Mouse (Mus musculus): ENCODE measurements around the gene Pnliprp1. TPM values are rescaled to one million over a fixed set of nuclear protein-coding genes. Genes with fewer than 3 reads are reported as not detected.

The Pnliprp1 gene
- polyA plus RNA-seq (2014; fragmentation: Nextera tagmentation; extraction: Ambion mirVana): 25.8 and 27.5 TPM in 2 replicates

- 47% methylated on average over 5 of the region's 5 CpGs for WGBS
- DNase-seq (ENCODE audit: low spot score) (no peak), ATAC-seq (replicated peaks; ENCODE audit: low FRiP score) (peak; percentile 58)
- Histone ChIP-seq H3K27me3 (replicated peaks; ENCODE audit: control insufficient read depth, insufficient read depth, low read length) (no peaks in the 10 kb centered on the region), H3K9ac (ENCODE audit: low read depth, low read length) (no peak within 1 kb of the TSS), H3K36me3 (ENCODE audit: control insufficient read depth, insufficient read depth, low read length) (no peaks in the 10 kb centered on the region), H3K4me2 (no peak within 1 kb of the TSS), H3K4me1 (replicated peaks; ENCODE audit: control insufficient read depth, insufficient read depth, low read length) (peaks cover 5% of the 10 kb centered on the region; the same call in 1 of the 2 replicates), H3K9me3 (ENCODE audit: control insufficient read depth, low read length) (no peaks in the 10 kb centered on the region), H3K4me3 (ENCODE audit: low read depth, low read length) (no peak within 1 kb of the TSS), H3K27ac (ENCODE audit: low read depth, low read length) (peak within 1 kb of the TSS; percentile 45)
Observed at GRCm38 (mm10) chr19:58728445-58729031, at the start of gene Pnliprp1. TSS of gene Pnliprp1 (plus strand) at chr19:58728887.

GRCm38 (mm10) chr19:58688933-58689332 is 39.8 kb upstream of the Pnliprp1 start:
- 65% methylated on average over 1 of the region's 1 CpGs for WGBS
- H3K27me3 ChIP-seq (replicated peaks; ENCODE audit: control insufficient read depth, insufficient read depth, low read length): no peaks in the 10 kb centered on the region
- ATAC-seq (replicated peaks; ENCODE audit: low FRiP score): no peak
- H3K4me3 ChIP-seq (ENCODE audit: low read depth, low read length): no peak overlapping the region
- H3K9me3 ChIP-seq (ENCODE audit: control insufficient read depth, low read length): no peaks in the 10 kb centered on the region
- no peak overlapping the region for H3K9ac ChIP-seq (ENCODE audit: low read depth, low read length)
- no peak overlapping the region for H3K27ac ChIP-seq (ENCODE audit: low read depth, low read length)
- DNase-seq (ENCODE audit: low spot score): no peak
- H3K36me3 ChIP-seq (ENCODE audit: control insufficient read depth, insufficient read depth, low read length): no peaks in the 10 kb centered on the region
- no peak overlapping the region for H3K4me2 ChIP-seq
- H3K4me1 ChIP-seq (replicated peaks; ENCODE audit: control insufficient read depth, insufficient read depth, low read length): no peaks in the 10 kb centered on the region

GRCm38 (mm10) chr19:58695314-58695713 is 33.4 kb upstream of the Pnliprp1 start:
- H3K4me3 ChIP-seq (ENCODE audit: low read depth, low read length): no peak overlapping the region
- no peak for ATAC-seq (replicated peaks; ENCODE audit: low FRiP score)
- no peak overlapping the region for H3K4me2 ChIP-seq
- H3K27ac ChIP-seq (ENCODE audit: low read depth, low read length): no peak overlapping the region
- H3K36me3 ChIP-seq (ENCODE audit: control insufficient read depth, insufficient read depth, low read length): no peaks in the 10 kb centered on the region
- H3K9ac ChIP-seq (ENCODE audit: low read depth, low read length): no peak overlapping the region
- WGBS: 71% methylated on average over 3 of the region's 3 CpGs
- no peaks in the 10 kb centered on the region for H3K4me1 ChIP-seq (replicated peaks; ENCODE audit: control insufficient read depth, insufficient read depth, low read length)
- no peak for DNase-seq (ENCODE audit: low spot score)
- H3K27me3 ChIP-seq (replicated peaks; ENCODE audit: control insufficient read depth, insufficient read depth, low read length): no peaks in the 10 kb centered on the region
- no peaks in the 10 kb centered on the region for H3K9me3 ChIP-seq (ENCODE audit: control insufficient read depth, low read length)

GRCm38 (mm10) chr19:58696235-58696634 is 32.5 kb upstream of the Pnliprp1 start:
- DNase-seq (ENCODE audit: low spot score) (no peak), ATAC-seq (replicated peaks; ENCODE audit: low FRiP score) (no peak)
- no peaks in the 10 kb centered on the region for H3K36me3 ChIP-seq (ENCODE audit: control insufficient read depth, insufficient read depth, low read length)
- H3K4me1 ChIP-seq (replicated peaks; ENCODE audit: control insufficient read depth, insufficient read depth, low read length): no peaks in the 10 kb centered on the region
- H3K9me3 ChIP-seq (ENCODE audit: control insufficient read depth, low read length): no peaks in the 10 kb centered on the region
- 77% methylated on average over 2 of the region's 2 CpGs for WGBS
- no peaks in the 10 kb centered on the region for H3K27me3 ChIP-seq (replicated peaks; ENCODE audit: control insufficient read depth, insufficient read depth, low read length)
- no peak overlapping the region for H3K4me3 ChIP-seq (ENCODE audit: low read depth, low read length)
- H3K27ac ChIP-seq (ENCODE audit: low read depth, low read length): no peak overlapping the region
- no peak overlapping the region for H3K9ac ChIP-seq (ENCODE audit: low read depth, low read length)
- no peak overlapping the region for H3K4me2 ChIP-seq

GRCm38 (mm10) chr19:58704556-58704955 is 24.1 kb upstream of the Pnliprp1 start:
- Histone ChIP-seq H3K4me3 (ENCODE audit: low read depth, low read length) (no peak overlapping the region), H3K4me2 (no peak overlapping the region), H3K9me3 (ENCODE audit: control insufficient read depth, low read length) (no peaks in the 10 kb centered on the region), H3K4me1 (replicated peaks; ENCODE audit: control insufficient read depth, insufficient read depth, low read length) (no peaks in the 10 kb centered on the region), H3K27ac (ENCODE audit: low read depth, low read length) (no peak overlapping the region), H3K27me3 (replicated peaks; ENCODE audit: control insufficient read depth, insufficient read depth, low read length) (no peaks in the 10 kb centered on the region), H3K36me3 (ENCODE audit: control insufficient read depth, insufficient read depth, low read length) (no peaks in the 10 kb centered on the region), H3K9ac (ENCODE audit: low read depth, low read length) (no peak overlapping the region)
- WGBS: 73% methylated on average over 4 of the region's 4 CpGs
- ATAC-seq (replicated peaks; ENCODE audit: low FRiP score) (no peak), DNase-seq (ENCODE audit: low spot score) (no peak)

- DNase-seq (ENCODE audit: low spot score) (no peak), ATAC-seq (replicated peaks; ENCODE audit: low FRiP score) (no peak)
- Histone ChIP-seq H3K4me1 (replicated peaks; ENCODE audit: control insufficient read depth, insufficient read depth, low read length) (no peaks in the 10 kb centered on the region), H3K27ac (ENCODE audit: low read depth, low read length) (no peak overlapping the region), H3K27me3 (replicated peaks; ENCODE audit: control insufficient read depth, insufficient read depth, low read length) (no peaks in the 10 kb centered on the region), H3K9ac (ENCODE audit: low read depth, low read length) (no peak overlapping the region), H3K9me3 (ENCODE audit: control insufficient read depth, low read length) (no peaks in the 10 kb centered on the region), H3K4me2 (no peak overlapping the region), H3K4me3 (ENCODE audit: low read depth, low read length) (no peak overlapping the region), H3K36me3 (ENCODE audit: control insufficient read depth, insufficient read depth, low read length) (no peaks in the 10 kb centered on the region)
- 83% methylated on average over 3 of the region's 3 CpGs for WGBS
Observed at GRCm38 (mm10) chr19:58708611-58709010, 20.1 kb upstream of the Pnliprp1 start.

GRCm38 (mm10) chr19:58717925-58718324 is 10.8 kb upstream of the Pnliprp1 start:
- Histone ChIP-seq H3K4me1 (replicated peaks; ENCODE audit: control insufficient read depth, insufficient read depth, low read length) (no peaks in the 10 kb centered on the region; the same call in 1 of the 2 replicates), H3K4me3 (ENCODE audit: low read depth, low read length) (no peak overlapping the region), H3K4me2 (no peak overlapping the region), H3K27ac (ENCODE audit: low read depth, low read length) (no peak overlapping the region), H3K27me3 (replicated peaks; ENCODE audit: control insufficient read depth, insufficient read depth, low read length) (no peaks in the 10 kb centered on the region), H3K9me3 (ENCODE audit: control insufficient read depth, low read length) (no peaks in the 10 kb centered on the region), H3K9ac (ENCODE audit: low read depth, low read length) (no peak overlapping the region), H3K36me3 (ENCODE audit: control insufficient read depth, insufficient read depth, low read length) (no peaks in the 10 kb centered on the region)
- WGBS: 72% methylated on average over 4 of the region's 4 CpGs
- DNase-seq (ENCODE audit: low spot score) (no peak), ATAC-seq (replicated peaks; ENCODE audit: low FRiP score) (no peak)

GRCm38 (mm10) chr19:58720439-58720838 is 8.2 kb upstream of the Pnliprp1 start:
- no peak for DNase-seq (ENCODE audit: low spot score)
- H3K36me3 ChIP-seq (ENCODE audit: control insufficient read depth, insufficient read depth, low read length): no peaks in the 10 kb centered on the region

GRCm38 (mm10) chr19:58726551-58726950 is 2.1 kb upstream of the Pnliprp1 start:
- Histone ChIP-seq H3K9ac (ENCODE audit: low read depth, low read length) (no peak overlapping the region), H3K4me1 (replicated peaks; ENCODE audit: control insufficient read depth, insufficient read depth, low read length) (peaks cover 5% of the 10 kb centered on the region; the same call in 1 of the 2 replicates), H3K27me3 (replicated peaks; ENCODE audit: control insufficient read depth, insufficient read depth, low read length) (no peaks in the 10 kb centered on the region), H3K36me3 (ENCODE audit: control insufficient read depth, insufficient read depth, low read length) (no peaks in the 10 kb centered on the region), H3K4me2 (no peak overlapping the region), H3K27ac (ENCODE audit: low read depth, low read length) (no peak overlapping the region), H3K9me3 (ENCODE audit: control insufficient read depth, low read length) (no peaks in the 10 kb centered on the region), H3K4me3 (ENCODE audit: low read depth, low read length) (no peak overlapping the region)
- DNase-seq (ENCODE audit: low spot score): no peak
- 70% methylated on average over 5 of the region's 5 CpGs for WGBS
- no peak for ATAC-seq (replicated peaks; ENCODE audit: low FRiP score)

More at GRCm38 (mm10) chr19:58720439-58720838, 8.2 kb upstream of the Pnliprp1 start:
- Histone ChIP-seq H3K9ac (ENCODE audit: low read depth, low read length) (no peak overlapping the region), H3K27ac (ENCODE audit: low read depth, low read length) (no peak overlapping the region), H3K4me1 (replicated peaks; ENCODE audit: control insufficient read depth, insufficient read depth, low read length) (no peaks in the 10 kb centered on the region; the same call in 1 of the 2 replicates), H3K27me3 (replicated peaks; ENCODE audit: control insufficient read depth, insufficient read depth, low read length) (no peaks in the 10 kb centered on the region), H3K4me2 (no peak overlapping the region), H3K4me3 (ENCODE audit: low read depth, low read length) (no peak overlapping the region), H3K9me3 (ENCODE audit: control insufficient read depth, low read length) (no peaks in the 10 kb centered on the region)
- no peak for ATAC-seq (replicated peaks; ENCODE audit: low FRiP score)

Measured in liver, embryonic 11.5 days (tissue).